Mouse (Mus musculus) neutrophil, adult 65 days (primary cell): ENCODE measurements around the gene Frrs1. TPM values are rescaled to one million over a fixed set of nuclear protein-coding genes. Genes with fewer than 3 reads are reported as not detected.

Experiments used
- total RNA-seq: library from RNA; stranded (reverse); gene quantifications from 2 replicates; pipeline ENCODE4 v1.2.4, GENCODE M21; 2023

Gene Frrs1
- total RNA-seq: 41.2 and 59.6 TPM in 2 replicates

DNA sequence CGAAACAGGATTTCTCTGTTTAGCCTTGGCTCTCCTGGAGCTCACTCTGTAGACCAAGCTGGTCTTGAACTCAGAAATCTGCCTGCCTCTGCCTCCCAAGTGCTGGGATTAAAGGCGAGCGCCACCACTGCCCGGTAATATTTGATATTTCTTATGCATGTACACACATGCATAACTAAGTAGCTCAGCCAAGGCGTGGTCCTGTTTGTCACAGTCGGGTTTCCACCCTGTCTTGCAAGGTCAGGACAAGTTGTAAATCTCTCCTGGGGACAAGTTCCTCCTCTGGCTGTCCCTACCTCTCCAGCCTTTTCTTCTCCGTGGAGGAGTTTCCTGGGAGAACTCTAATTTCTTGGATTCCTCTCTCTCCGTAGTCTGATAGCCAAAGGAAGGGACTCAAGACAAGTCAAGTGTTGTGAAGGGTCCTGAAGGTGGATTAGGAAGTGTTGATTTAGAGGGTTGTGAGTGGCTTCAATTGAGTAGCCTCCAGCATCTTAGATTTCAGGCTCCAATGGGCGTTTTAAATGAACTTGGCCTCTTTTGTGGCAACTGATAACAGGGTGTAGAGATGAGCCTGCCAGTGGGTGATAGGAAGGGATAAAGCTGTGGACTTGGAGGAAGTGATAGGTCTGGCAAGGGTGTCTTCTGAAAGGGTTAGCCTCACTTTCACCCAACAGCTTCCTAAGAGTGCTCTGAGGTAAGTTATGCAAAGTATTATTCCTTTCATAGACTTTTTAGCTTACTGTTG lies at the start of gene Frrs1:
Gene Frrs1 (plus strand): TSS at position 524 of the 745 bp plus-strand sequence.

Other genes with a start within 250 kb of the Frrs1 start
- gene Trmt13, start 244.9 kb upstream of the Frrs1 start, total RNA-seq: 15.6 and 17.3 TPM in 2 replicates
- 76.0 and 95.4 TPM in 2 replicates for gene Mfsd14a, start 196.8 kb upstream of the Frrs1 start, total RNA-seq
- gene Gm43191, start 178.2 kb upstream of the Frrs1 start, total RNA-seq: not detected in 2 replicates
- gene Slc35a3, start 146.6 kb upstream of the Frrs1 start, total RNA-seq: 25.0 and 28.2 TPM in 2 replicates
- gene Agl, start 51.3 kb upstream of the Frrs1 start, total RNA-seq: 39.9 and 48.8 TPM in 2 replicates
- not detected in 2 replicates for gene 4930455H04Rik, start 108.8 kb downstream of the Frrs1 start, total RNA-seq
- gene Palmd, start 109.5 kb downstream of the Frrs1 start, total RNA-seq: not detected in 2 replicates